Mouse (Mus musculus) cerebellum, adult 11-12 months (tissue): ENCODE measurements at regions not wholly inside any gene's neighbourhood (a gene's known extent, or its start where the extent isn't known, plus 50 kb on each side); places are given as distances from the start of the nearest gene placed in this dataset.
"Not testable (repeated sequence)": the region's sequence is repeated elsewhere in the genome, so short reads cannot be mapped to it uniquely, and the experiment has no call there.

ENCODE experiments used
- DNase-seq: peaks from one replicate; pipeline ENCODE4 v3.0.0; 2022

GRCm38 (mm10) chr16:55575609-55576283 lies 263.0 kb downstream of the Nfkbiz start:
- DNase-seq, result not testable (repeated sequence)

DNA sequence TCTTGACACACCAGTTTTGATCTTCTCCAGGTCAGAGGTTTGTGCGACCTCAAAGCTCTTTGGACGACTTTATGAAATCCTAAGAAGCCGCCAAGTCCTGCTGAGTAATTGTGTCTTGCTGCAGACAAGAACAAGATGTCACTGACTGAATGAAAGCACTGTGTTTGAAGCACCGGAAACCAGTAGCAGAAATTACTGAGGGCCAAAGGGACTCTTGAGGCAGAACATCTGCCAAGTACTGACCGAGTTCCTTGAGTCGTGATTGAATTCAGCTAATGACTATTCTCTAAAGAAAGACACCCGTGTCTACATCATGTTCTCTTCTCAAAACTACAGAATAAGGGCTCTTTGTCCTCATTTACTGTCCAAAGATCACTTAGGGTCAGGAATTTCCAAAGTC lies 267.6 kb downstream of the Nfkbiz start:
- no peak for DNase-seq

DNA sequence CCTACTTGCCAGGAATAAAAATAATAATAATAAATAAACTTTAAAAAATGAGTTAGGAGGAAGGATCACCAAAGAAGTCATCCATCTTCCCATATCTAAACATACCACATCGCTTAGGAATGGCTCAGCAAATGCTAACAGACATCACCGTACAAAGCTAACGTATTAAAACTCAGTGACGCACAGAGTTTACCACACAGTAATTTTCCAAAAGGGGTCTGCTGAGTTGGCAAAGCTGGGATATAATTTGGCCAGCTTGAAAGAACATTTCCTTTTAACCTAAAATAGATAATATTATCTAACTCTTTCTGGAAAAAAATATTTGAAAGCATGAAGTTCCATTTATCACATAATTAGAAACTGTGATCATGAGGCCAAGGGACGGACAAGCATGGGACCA lies 268.6 kb downstream of the Nfkbiz start:
- DNase-seq, result no peak

DNA sequence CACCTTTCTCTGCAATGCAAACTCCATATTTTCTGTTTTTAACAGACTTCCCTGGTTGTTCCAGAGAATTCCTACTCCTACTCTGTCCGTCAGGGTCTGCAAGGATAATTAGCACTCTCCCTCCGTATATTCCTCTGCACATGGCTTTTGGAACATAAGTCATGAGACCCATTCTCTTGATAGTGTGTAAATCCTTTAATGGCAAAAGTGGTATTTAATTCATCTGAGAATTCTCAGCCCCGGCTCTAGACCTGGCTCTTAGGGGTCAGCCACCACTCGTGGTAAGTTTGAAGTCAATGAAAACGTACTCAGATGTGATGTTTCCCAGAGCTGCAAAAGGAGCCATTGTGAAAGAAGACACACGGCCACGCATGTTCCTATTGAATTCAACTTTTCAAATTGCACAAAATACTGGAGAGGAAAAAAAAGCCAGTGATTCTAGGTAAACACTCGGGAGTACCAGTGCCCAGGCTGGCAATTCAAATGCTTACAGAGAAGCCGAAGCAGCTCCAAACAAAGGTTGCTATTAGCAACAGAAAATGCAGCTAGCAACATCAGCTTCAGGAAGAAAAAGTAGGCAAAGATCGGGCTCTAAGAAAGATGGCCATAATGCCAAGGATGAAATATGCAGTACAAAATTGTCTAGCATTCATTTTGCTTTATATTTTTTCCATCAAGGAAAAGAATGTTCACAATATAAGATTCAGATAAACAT lies 258.2 kb upstream of the Zpld1 start:
- no peak for DNase-seq

GRCm38 (mm10) chr16:55555224-55555623 lies 257.4 kb upstream of the Zpld1 start:
- no peak for DNase-seq

- no peak for DNase-seq
Observed at GRCm38 (mm10) chr16:55553896-55554295, 256.1 kb upstream of the Zpld1 start.

GRCm38 (mm10) chr16:55551348-55551747 lies 253.6 kb upstream of the Zpld1 start:
- DNase-seq, result no peak

DNA sequence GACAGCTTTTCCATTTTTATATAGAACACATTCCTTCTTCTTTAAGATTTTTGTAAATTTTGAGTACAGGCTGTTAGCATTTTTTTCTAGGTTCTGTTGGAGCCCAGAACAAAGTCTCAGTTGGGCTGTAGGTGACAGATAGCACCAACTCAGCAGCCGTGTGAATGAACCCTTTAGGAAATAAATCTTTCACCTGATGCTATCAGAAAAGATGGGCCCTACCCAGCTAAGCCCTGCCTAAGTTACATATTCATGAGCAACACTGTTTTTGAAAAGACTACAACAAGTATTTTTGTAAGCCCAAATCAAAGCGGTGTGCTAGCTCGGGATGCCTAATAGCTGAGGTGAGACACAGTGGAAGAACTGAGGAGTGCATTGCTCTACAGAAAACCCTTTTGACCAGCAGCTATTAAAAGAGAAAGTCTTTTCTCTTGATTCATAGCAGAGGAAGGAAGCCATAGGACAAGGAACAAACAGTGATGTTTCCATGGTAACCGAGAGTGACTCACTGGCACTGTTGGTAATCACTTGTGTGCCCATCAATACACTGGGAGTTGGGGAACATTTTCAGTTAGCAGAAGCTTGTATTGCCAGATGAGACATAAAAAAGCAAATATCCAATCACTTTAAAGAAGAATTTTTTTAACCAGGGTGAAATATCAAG lies 253.0 kb upstream of the Zpld1 start:
- no peak for DNase-seq

DNA sequence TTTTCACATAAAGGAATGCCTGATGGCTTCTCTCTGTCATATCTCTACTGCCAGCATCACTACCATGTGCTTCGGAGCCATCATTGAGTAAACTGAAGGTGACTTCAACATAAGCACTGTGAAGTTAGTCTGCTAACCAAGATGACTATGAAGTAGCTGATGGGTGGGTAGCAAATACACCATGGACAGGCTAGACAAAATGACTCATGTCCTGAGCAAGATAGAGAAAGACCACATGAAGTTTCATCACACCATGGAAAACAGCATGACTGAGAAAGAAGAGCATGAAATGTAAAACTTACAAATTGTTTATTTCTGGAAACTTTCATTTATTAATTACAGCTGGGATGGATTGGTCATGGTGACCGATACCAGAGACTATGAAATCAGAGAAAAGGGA lies 249.3 kb upstream of the Zpld1 start:
- DNase-seq, result no peak

DNA sequence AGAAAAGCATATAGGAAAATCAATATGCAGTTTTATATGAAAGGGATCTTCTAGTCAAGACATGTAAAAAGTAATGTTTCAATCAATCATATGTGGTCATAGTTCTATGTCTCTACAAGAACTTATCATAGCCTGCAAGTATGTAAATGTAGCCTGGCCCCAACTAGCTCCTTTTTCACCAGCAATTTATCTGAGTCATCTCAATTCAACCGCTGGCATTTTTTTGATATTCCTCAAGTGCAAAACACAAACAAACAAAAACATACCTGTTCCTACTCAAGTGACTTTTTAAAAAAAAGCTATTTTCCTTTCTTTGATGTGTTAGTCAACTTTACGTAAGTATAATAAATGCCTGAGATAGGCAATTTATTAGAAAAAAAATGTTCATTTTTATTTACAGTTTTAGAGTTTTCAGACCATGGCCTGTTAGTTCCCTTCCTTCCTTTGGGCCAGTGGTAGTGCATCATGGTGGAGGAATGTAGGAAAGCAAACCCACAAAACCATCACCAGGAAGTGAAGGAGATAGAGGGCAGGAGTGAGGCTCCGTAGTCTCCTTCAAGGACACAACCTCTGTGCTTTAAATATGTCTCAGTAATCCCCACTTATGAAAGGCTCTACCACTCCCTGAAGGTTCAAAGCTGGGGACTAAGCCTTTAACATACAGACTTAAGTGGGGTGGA lies 242.7 kb upstream of the Zpld1 start:
- no peak for DNase-seq

- no peak for DNase-seq
Observed at GRCm38 (mm10) chr16:55539179-55539578, 241.4 kb upstream of the Zpld1 start.

- DNase-seq, result no peak
Observed at GRCm38 (mm10) chr16:55537548-55537947, 239.8 kb upstream of the Zpld1 start.

DNA sequence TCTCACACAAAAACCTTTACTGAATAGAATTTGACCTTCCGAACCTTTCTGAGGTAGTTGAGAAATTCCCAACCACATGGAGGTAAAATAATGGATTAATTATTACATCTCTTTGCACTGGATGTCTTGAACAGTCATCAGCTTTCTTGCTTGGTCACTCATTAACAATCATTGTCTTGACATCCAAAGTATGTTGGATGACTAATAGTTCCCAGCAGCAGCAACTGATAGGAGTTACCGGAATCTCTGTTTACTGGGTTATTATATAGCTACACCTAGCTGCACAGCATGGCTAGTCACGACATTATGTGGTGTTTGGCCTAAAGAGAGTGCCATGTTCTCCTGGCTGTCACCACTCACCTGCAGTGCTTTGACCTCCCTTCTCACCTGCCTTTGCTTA lies 234.9 kb upstream of the Zpld1 start:
- DNase-seq, result no peak

DNA sequence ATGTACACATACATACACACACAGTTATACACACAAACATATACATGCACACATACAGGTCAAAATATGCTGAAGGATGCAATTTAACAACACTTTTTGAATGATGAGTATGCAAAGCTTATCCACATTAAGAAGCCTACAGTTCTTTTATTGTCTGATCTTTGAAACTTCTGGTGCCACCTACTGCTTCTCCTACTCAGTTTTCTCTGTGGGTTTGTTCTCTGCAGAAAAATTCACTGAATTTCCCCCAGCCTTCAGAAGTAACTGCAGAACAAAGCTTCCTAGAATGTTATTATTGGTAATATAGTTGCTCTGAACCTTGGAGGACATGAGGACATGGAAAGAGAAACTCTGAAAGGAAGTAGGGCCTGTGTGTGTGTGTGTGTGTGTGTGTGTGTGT lies 233.1 kb upstream of the Zpld1 start:
- DNase-seq, result no peak

GRCm38 (mm10) chr16:55527680-55528079 lies 229.9 kb upstream of the Zpld1 start:
- no peak for DNase-seq

- DNase-seq, result no peak
Observed at GRCm38 (mm10) chr16:55526230-55526842, 228.6 kb upstream of the Zpld1 start.

- no peak for DNase-seq
Observed at GRCm38 (mm10) chr16:55523264-55523663, 225.5 kb upstream of the Zpld1 start.

GRCm38 (mm10) chr16:55522283-55522682 lies 224.5 kb upstream of the Zpld1 start:
- DNase-seq, result no peak

GRCm38 (mm10) chr16:55521421-55521971 lies 223.7 kb upstream of the Zpld1 start:
- DNase-seq, result no peak

DNA sequence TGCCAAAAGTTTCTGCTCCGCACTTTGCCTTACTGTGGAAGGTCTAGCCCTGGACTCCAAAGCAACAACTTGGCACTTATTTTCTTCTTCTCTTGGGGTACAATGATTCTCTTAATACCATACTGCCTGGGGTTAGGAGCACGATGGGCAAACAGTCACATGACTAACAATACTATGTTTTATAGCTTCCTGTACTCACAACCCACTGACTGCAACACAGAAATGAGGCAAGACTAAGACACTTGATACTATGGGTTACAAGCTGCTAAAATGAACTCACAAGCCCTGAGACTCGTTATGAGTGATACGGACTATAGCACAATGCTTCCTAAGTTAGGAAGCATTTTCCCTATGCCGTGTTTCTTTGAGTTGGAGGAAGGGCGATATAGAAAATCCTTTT lies 222.3 kb upstream of the Zpld1 start:
- DNase-seq, result no peak

DNA sequence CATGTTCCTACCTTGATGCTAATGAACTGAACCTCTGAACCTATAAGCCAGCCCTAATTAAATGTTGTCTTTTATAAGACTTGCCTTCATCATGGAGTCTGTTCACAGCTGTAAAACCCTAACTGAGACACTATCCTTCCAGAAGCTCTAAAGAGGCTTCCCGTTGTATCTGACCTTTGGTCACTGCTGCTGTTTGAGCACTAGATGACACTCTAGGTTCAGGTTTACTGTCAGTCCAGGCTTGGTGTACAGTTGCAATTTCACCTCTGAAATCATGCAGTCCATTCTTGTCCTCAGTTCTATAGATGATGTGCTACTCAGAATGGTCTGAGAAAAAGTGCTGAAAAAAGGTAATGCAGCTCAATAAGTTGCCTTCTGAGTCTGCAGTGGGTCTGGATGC lies 221.9 kb upstream of the Zpld1 start:
- DNase-seq, result no peak

DNA sequence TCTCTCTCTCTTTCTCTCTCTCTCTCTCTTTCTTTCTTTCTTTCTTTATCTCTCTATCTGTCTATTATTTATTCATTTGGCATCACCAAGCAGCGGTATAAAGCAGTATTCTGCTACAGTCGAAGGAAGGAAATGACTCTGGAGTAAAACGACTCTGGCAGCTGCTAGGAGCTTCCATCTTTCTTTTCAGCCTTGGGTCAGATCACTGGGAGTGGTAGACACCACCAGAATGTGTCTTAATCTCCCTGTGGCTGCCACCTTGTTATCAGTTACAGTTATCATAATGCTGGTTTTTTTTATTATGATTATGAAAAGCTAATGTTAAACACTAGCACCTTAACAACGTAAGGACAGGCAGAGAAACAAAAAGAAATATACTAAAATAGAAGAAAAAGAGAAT lies 219.2 kb upstream of the Zpld1 start:
- DNase-seq, result no peak

- DNase-seq, result no peak
Observed at GRCm38 (mm10) chr16:55515228-55515696, 217.5 kb upstream of the Zpld1 start.
